Mouse (Mus musculus): Measurements from ENCODE around the gene 1700007K13Rik.

Gene 1700007K13Rik

DNA sequence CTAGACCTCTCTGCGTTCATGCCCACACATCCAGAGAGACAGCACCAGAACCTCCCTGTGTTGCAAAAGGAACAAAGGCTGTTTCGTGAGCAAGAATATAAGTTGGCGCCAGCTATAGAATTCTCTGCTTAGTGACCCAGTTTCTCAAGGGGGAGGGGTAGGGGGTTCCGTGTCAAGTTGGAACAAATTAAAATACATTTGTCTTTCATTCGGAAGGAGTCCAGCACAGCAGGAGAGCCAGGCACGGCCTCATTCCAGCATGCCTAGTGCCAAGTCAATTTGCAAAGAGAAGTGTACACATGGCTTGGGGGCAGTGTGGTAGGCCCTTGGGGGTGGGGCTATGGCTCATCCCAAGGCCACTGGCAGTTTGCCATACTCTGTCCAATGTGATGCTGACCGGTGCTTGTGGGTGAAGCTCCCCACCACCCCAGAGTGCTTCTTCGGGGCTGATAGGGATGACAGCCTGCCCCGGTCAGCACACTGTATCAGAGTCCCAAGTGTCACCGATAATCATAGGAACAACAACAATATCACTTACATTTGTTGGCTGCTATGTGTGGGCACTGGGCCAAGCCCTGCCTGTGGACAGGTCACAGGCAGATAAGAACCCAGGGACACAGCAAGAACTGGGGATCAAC, 50.6 kb downstream of the 1700007K13Rik start:
- DNase-seq (ENCODE audit: low read depth, low spot score): no peak

- no peak for DNase-seq (ENCODE audit: low read depth, low spot score)
Measured at GRCm38 (mm10) chr2:28414757-28415137, 51.4 kb downstream of the 1700007K13Rik start.

DNA sequence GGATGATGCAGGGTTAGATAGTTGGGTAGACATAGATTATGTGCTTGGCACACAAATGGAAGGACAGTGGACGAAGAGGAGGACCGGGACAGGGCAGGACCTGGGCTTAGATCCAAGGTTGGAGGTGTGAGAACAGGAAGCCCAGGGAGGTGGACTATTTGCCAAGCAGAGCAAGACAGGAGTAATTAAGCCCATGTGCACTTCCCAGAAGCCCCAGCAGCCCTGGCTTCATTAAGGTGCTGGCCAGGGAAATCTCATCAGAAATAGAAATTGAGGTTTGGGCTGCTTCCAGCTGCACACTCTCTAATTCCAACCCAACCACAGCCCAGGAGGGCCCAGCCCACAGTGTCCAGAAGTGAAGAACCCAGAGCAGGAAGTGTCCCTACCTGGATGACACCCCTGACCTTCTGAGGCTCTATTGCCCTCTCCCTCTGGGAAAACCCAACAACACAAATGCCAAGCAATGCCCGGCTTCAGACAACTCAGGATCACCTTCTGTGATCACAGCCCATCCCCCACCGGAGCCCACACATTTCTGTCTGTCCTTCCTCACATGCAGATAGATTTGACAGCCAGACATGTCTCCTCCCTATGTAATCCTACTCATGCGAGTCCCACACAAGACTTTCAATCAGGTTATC, 51.9 kb downstream of the 1700007K13Rik start:
- DNase-seq (ENCODE audit: low read depth, low spot score): no peak

- no peak for DNase-seq (ENCODE audit: low read depth, low spot score)
Measured at GRCm38 (mm10) chr2:28412936-28413335, 53.2 kb downstream of the 1700007K13Rik start.
